Mouse (Mus musculus): ENCODE measurements at regions not wholly inside any gene's neighbourhood (a gene's known extent, or its start where the extent isn't known, plus 50 kb on each side); places are given as distances from the start of the nearest gene placed in this dataset.

GRCm38 (mm10) chr2:92806481-92807195, 108.3 kb upstream of the Syt13 start:
- no peak for DNase-seq

DNA sequence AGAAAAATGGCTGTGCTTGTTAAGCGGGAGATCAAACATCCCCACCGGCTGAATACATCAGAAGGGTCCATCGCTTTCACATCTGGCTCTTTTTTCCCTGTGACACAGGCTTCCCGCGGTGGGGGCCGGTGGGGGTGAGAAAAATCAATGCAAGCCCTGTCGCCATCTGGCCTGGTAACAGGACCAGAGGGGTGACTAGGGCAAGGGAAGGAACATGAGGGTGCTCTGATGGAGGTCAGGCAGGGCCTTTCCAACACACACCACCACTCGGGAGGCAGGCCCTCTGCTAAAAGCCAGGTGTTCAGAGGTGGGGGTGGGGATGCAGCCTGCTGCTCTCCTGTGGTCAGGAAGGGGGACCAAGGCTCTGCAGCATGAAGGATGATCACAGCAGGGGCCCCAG, 107.5 kb upstream of the Syt13 start:
- no peak for DNase-seq

GRCm38 (mm10) chr2:92808121-92808520, 106.8 kb upstream of the Syt13 start:
- DNase-seq = no peak

DNA sequence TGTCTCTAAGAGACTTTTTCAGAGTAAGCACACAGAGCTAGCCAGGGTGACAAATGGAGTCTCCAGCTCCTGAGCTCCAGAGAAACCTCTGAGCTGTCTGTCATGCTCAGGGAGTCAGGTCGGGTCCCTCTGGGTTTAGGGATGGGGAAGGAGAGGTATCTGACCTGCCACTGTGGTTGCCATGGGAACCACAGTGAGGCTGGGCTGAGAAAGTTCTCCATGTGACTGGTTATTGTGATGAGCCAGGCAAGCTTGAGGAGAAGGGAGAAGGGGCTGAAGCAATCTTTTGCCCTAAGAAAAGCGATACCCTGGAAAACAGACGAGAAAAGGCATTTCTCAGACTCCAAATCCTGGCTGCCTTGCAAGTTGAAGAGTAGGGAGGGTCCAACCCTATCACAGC, 105.7 kb upstream of the Syt13 start:
- no peak for DNase-seq

DNA sequence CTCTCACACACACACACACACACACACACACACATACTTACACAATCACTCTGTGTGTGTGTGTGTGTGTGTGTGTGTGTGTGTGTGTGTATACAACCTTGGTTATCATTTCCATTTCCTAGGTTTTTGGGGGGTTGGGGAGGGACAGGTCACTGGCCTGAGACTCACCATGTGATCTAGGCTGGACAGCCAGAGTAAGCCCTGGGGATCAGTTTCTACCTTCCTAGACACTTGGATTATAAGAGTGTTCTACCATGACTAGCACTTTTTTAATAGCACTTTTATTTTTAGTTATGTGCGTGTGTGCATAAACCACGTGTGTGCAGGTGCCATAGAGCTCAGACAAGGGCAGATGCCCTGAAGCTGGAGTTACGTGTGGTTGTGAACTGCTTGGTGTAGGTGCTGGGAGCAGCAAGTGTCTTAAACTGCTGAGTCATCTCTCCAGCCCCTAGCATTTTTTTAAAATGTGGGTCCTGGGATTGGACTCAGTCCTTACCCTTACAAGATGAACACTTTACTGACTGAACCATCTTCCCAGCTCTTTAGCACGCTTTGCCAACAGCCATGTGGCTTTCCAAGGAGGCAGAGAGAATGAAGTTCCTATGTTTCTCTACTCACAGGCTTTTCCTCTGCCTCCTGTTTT, 105.1 kb upstream of the Syt13 start:
- DNase-seq = no peak

DNA sequence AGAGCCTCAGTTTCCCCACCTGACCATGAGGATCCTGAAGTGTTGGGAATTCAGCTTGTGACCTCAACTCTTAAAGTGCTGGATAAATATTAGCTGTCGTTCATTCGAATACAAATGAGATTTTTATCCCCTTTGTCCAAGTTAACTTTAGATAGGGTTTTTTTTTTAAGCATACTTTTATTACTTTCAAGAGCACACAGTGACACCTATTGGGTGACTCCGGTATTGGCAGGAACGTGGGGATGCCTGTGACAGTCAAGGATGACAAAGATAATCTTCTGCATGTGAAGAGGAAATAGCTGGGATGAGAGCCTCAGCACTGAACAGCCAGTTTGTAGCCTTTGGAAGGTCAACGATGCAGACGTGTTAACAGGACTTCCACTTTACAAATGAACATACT, 103.9 kb upstream of the Syt13 start:
- peak; percentile 74 for DNase-seq

- peak; percentile 12 for DNase-seq
Measured at GRCm38 (mm10) chr2:92813028-92813427, 101.9 kb upstream of the Syt13 start.

GRCm38 (mm10) chr2:92819586-92819985, 95.3 kb upstream of the Syt13 start:
- no peak for DNase-seq

DNA sequence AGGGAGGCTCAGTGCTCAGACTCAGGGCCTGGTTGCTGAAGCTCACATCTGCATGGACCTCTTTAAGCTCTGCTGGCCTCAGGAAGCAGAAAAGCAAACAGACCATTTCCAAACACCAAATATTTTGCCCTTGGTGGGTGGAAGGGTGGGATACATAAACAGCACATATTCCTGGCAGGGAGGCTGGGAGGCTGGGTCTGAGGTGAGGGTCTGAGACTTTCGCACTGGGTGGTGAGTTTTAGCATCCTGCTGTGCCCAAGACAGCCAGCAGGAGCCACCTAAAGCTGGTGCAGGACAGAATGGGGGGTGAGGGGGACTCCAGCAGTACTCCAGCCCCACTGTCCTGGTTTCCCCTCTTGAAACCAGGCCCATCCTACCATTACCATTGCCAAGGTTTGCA, 90.6 kb upstream of the Syt13 start:
- peak; percentile 38 for DNase-seq

DNA sequence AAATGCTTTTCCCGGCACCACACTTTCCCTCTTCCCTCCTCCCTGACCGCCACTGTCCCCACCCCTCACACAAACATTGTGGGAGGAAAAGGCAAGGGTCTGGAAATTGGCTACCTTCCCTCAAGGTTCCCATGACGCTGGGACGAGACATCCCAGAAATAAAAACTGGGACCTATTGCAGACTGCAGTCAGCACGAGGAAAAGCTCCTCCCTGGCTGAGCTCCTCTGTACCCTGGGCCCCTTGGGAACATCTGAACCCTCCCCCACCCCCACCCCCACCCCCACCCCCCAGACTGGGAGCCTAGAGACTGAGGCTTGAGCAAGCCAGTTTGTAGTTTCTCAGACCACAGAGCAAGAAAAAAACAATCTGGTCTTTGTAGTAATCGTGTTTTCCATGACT, 89.5 kb upstream of the Syt13 start:
- no peak for DNase-seq

- DNase-seq = no peak
Measured at GRCm38 (mm10) chr2:92830134-92830533, 84.8 kb upstream of the Syt13 start.

GRCm38 (mm10) chr2:92831784-92832183, 83.1 kb upstream of the Syt13 start:
- no peak for DNase-seq

- no peak for DNase-seq
Measured at GRCm38 (mm10) chr2:92836203-92836602, 78.7 kb upstream of the Syt13 start.

- no peak for DNase-seq
Measured at GRCm38 (mm10) chr2:92838012-92838411, 76.9 kb upstream of the Syt13 start.

- peak; percentile 73 for DNase-seq
Measured at GRCm38 (mm10) chr2:92840009-92840408, 74.9 kb upstream of the Syt13 start.

GRCm38 (mm10) chr2:92841626-92842025, 73.3 kb upstream of the Syt13 start:
- no peak for DNase-seq

- peak; percentile 65 for DNase-seq
Measured at GRCm38 (mm10) chr2:92845061-92845769, 69.7 kb upstream of the Syt13 start.

DNA sequence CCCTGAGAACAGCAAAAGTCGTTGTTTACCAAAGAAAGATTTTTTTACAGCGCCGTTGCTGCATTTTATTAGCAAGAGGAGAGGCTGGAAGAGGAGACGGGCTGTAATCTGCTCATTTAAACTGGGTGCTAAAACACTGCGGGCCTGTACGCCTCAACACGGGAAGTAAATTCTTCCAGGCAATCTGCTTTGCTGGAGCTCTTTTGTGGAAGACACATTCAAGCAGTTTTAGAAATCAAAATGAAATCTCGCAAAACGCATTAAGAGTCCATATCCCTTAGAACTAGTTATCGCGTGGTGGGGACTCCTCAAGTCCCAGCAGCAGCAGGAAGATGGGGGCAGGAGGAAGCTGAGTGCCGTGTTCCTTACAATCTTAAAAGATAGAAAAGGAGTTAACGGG, 65.9 kb upstream of the Syt13 start:
- DNase-seq = no peak

GRCm38 (mm10) chr2:92851336-92851735, 63.6 kb upstream of the Syt13 start:
- DNase-seq = no peak

DNA sequence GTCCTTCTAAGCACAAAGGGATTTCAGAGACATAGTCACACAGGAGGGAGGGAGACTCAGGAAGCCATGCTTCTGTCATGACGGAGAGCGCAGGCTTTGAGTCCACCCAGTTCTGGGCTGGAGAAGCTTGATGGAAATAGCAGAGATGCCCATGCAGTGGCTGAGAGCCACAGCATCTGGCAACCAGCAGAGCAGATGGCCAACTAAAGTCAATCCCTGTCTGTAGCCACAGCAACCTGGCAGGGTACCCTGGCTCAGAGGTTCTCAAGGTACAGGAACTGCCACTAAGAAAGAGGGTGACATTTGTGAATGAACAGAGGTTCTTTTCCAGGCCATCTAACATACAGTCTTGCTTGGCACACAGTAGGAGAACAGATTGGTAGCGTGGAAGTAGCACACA, 61.7 kb upstream of the Syt13 start:
- no peak for DNase-seq

DNA sequence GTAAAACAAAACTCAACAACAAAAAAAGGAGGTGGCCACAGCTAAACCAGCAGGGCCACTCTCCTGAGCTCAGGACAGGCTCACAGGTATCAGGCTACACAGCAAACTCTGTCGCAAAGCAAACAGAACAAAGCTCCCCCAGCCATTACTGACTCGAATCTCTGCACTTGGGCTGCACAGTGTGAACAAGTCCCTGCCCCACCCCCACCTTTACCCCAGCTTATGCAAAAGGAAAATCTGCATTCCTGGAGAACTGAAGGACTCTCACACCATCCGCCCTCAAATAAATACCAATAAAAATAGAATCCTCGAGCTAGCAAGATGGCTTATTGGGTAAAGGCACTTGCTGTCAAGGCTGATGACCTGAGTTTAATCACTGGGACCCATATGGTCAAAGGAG, 60.6 kb upstream of the Syt13 start:
- no peak for DNase-seq

DNA sequence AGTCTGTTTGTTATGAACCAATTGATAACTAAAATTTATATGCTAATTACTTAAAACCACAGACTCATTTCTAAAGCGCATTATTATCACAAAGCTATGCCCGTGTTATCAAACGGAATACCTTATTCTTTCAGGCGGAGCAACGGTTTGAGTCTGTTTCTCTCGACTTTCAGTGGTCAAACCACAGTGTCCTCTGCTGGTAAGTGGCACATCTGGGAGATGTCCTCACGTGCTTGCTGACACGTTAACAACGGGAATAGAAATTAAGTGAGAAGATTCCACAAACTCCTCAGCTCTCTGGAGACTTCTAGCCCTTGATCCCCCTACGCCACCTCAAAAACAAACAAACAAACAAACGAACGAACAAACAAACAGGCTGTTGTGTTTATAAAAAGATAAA, 58.9 kb upstream of the Syt13 start:
- no peak for DNase-seq

GRCm38 (mm10) chr2:92860502-92861197, 54.2 kb upstream of the Syt13 start:
- DNase-seq = no peak
